Mouse (Mus musculus): ENCODE measurements at regions not wholly inside any gene's neighbourhood (a gene's known extent, or its start where the extent isn't known, plus 50 kb on each side); places are given as distances from the start of the nearest gene placed in this dataset.

DNA sequence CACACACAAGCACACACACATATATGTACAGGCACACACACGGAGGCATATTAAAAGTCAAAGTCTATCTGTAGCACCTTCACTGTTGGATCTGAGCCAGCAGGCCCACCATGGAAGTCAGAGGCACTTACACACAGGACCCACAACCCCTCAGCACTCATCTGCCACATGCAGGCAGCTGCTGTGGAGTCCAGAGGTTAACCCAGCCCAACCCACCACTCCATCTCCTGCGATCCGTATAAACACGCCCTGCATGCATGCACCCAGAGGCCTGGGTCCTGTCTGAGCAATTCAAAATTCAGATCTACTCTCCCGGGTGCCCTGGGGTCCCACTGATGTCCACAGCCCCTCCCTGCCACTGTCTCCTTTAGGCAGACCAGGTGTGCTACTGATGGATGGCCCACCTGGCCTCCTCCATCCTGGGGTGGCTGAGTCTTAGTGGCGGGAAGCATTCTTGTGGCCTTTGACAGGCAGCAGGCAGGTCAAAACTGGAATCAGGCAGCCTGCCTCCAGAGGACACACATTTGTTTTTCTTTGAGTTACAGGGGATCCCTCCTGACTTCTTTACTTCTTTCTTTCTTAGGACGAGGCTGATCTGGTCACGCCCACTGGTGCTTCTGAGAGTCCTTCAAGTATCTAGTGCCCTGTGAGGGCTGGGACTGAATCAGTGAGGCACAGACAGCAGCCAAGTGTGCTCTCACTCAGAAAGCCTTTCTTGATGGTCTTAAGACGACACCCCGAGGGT is 144.7 kb downstream of the Bcl11b start:
- no peak overlapping the region for H3K4me2 ChIP-seq
- H3K4me1 ChIP-seq = peaks cover 24% of the 10 kb centered on the region
- H3K4me3 ChIP-seq = no peak overlapping the region
- no peaks in the 10 kb centered on the region for H3K9me3 ChIP-seq
- ATAC-seq (ENCODE audit: borderline replicate concordance, extremely low read depth, low FRiP score, low TSS enrichment) = no peak
- H3K9ac ChIP-seq = no peak overlapping the region
- H3K36me3 ChIP-seq = no peaks in the 10 kb centered on the region
- no peak overlapping the region for H3K27ac ChIP-seq
- no peaks in the 10 kb centered on the region for H3K27me3 ChIP-seq
- 30% methylated on average over 10 of the region's 10 CpGs for WGBS

DNA sequence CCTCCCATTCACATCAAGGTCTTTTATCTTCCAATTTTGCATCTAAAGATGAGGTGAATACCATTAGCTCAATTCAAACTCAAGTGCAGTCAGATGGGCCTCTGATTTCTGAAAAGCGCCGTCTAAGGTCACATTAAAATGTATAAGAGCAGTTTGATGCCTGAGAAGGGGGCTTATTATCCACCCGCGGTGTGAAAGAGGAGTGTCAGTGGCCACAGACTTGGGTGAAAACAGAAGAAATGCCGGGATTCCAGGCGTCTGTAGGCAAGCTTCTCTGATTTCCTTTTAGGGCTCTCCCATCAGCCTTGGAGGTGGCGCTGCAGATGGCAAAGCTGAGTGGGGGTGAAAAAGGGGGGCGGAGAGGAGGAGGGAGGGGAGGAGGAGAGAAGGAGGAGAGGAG is 143.7 kb downstream of the Bcl11b start:
- Histone ChIP-seq H3K4me2 (no peak overlapping the region), H3K27ac (no peak overlapping the region), H3K36me3 (no peaks in the 10 kb centered on the region), H3K4me1 (peaks cover 24% of the 10 kb centered on the region), H3K9ac (no peak overlapping the region), H3K4me3 (no peak overlapping the region), H3K9me3 (no peaks in the 10 kb centered on the region), H3K27me3 (no peaks in the 10 kb centered on the region)
- 23% methylated on average over 7 of the region's 8 CpGs for WGBS
- no peak for ATAC-seq (ENCODE audit: borderline replicate concordance, extremely low read depth, low FRiP score, low TSS enrichment)

DNA sequence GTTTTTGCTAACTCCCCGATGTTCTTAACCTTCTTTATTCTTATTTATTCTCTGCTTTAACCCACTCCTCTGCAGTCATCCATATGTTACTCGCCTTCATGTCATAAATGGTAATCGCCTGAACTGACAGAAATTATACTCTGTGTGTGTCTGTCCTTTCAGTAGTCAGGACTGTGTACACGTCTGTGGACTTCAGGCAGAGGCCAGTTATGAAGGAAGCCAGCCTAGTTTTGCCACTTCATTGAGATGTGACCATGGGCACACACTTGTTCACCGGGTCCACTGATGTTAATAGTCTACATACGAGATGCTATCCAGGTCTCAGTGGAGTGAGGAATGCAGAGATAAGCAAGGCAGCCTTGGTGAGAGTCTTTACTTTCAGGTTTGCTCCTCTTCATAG is 143.0 kb downstream of the Bcl11b start:
- Histone ChIP-seq H3K27me3 (no peaks in the 10 kb centered on the region), H3K4me1 (peaks cover 23% of the 10 kb centered on the region), H3K9me3 (no peaks in the 10 kb centered on the region), H3K27ac (no peak overlapping the region), H3K4me2 (no peak overlapping the region), H3K9ac (no peak overlapping the region), H3K36me3 (no peaks in the 10 kb centered on the region), H3K4me3 (no peak overlapping the region)
- no peak for ATAC-seq (ENCODE audit: borderline replicate concordance, extremely low read depth, low FRiP score, low TSS enrichment)
- 66% methylated on average over 6 of the region's 6 CpGs for WGBS

All from lung, embryonic 15.5 days (tissue).